Mouse (Mus musculus): Measurements from ENCODE around the gene Olfr354.

The Olfr354 gene

GRCm38 (mm10) chr2:36905380-36905779, at the start of gene Olfr354:
Olfr354 (plus strand) TSS chr2:36905680.
- CTCF ChIA-PET: no interaction called here

- CTCF ChIA-PET: no interaction called here
Observed at GRCm38 (mm10) chr2:36862560-36862959, 42.9 kb upstream of the Olfr354 start, which contains the start of gene Olfr351. Olfr351 (minus strand) TSS chr2:36862660.

- CTCF ChIA-PET: no interaction called here
Observed at GRCm38 (mm10) chr2:36868160-36868559, 37.3 kb upstream of the Olfr354 start, which contains the start of gene Olfr352. Olfr352 (plus strand) TSS chr2:36868460.

GRCm38 (mm10) chr2:36892836-36893235, 12.6 kb upstream of the Olfr354 start, which contains the start of gene Olfr353:
Olfr353 (minus strand) TSS chr2:36892936.
- CTCF ChIA-PET: no interaction called here

- CTCF ChIA-PET: no interaction called here
Observed at GRCm38 (mm10) chr2:36897114-36897513, 8.4 kb upstream of the Olfr354 start.

GRCm38 (mm10) chr2:36928797-36929196, 23.3 kb downstream of the Olfr354 start, which contains the start of gene Olfr355:
Olfr355 (minus strand) TSS chr2:36928897.
- CTCF ChIA-PET: no interaction called here

- CTCF ChIA-PET: no interaction called here
Observed at GRCm38 (mm10) chr2:36936821-36937220, 31.3 kb downstream of the Olfr354 start, which contains the start of gene Olfr356. Olfr356 (plus strand) TSS chr2:36937121.
